Mouse (Mus musculus) kidney, postnatal 0 days (tissue): ENCODE data around the gene Chpf2. TPM values are rescaled to one million over a fixed set of nuclear protein-coding genes. Genes with fewer than 3 reads are reported as not detected.
"Not testable (repeated sequence)": the region's sequence is repeated elsewhere in the genome, so short reads cannot be mapped to it uniquely, and the experiment has no call there.

Experiments
- ATAC-seq: fragments of 200-750 bp; cut with Nextera tagmentation; replicated peaks from 2 replicates; pipeline ENCODE4 v1.8.0; 2017; ENCODE audit warnings: low read depth, moderate number of reproducible peaks, moderate TSS enrichment, moderate library complexity; ENCODE audit not compliant: low FRiP score
- DNase-seq: peaks from one replicate; pipeline ENCODE4 v3.0.0-alpha.2; 2016; ENCODE audit warnings: low spot score
- H3K27ac ChIP-seq: fragments of 300-500 bp; sonication (generic); 2 replicates; pipeline ENCODE4 v1.5.1; 2014; ENCODE audit warnings: mild to moderate bottlenecking
- H3K27me3 ChIP-seq: fragments of 300-500 bp; sonication (generic); 2 replicates; pipeline ENCODE4 v1.6.1; 2014; ENCODE audit warnings: low read length, mixed read lengths; ENCODE audit not compliant: insufficient read depth
- H3K36me3 ChIP-seq: fragments of 300-500 bp; sonication (generic); 2 replicates; pipeline ENCODE4 v1.6.1; 2014; ENCODE audit warnings: low read length, mixed read lengths; ENCODE audit not compliant: insufficient read depth
- H3K4me1 ChIP-seq: fragments of 300-500 bp; sonication (generic); replicated peaks from 2 replicates; pipeline ENCODE4 v1.6.1; 2014; ENCODE audit warnings: antibody characterized with exemption, low read length, mixed read lengths; ENCODE audit not compliant: insufficient read depth
- H3K4me2 ChIP-seq: fragments of 300-500 bp; sonication (generic); 2 replicates; pipeline ENCODE4 v1.6.1; 2014; ENCODE audit warnings: mild to moderate bottlenecking, low read length, moderate library complexity, mixed read lengths
- H3K4me3 ChIP-seq: fragments of 300-500 bp; sonication (generic); replicated peaks from 2 replicates; pipeline ENCODE4 v1.5.1; 2014; ENCODE audit warnings: low read depth, low read length
- H3K9ac ChIP-seq: fragments of 300-500 bp; sonication (generic); 2 replicates; pipeline ENCODE4 v1.6.1; 2014; ENCODE audit warnings: low read depth, low read length
- H3K9me3 ChIP-seq: fragments of 300-500 bp; sonication (generic); replicated peaks from 2 replicates; pipeline ENCODE4 v1.6.1; 2016; ENCODE audit warnings: low read length, inconsistent platforms, mixed read lengths
- CTCF ChIP-seq: IDR thresholded peaks from 2 replicates; pipeline ENCODE4 v1.5.1; 2016; ENCODE audit warnings: antibody characterized with exemption, low read depth, mild to moderate bottlenecking, moderate library complexity
- WGBS: fragments of 180-500 bp; shearing (Covaris S2); extraction: QIAGEN DNeasy Blood & Tissue Kit; methylation state at CpG from one replicate; pipeline ENCODE4 v1.1.7; 2014; 5-methylcytosine and 5-hydroxymethylcytosine counted together
- polyA plus RNA-seq: library from polyadenylated mRNA; unstranded; fragments of >200 nt; fragmentation: Nextera tagmentation; extraction: Ambion mirVana; gene quantifications from 2 replicates; pipeline ENCODE4 v1.2.1, GENCODE M21; 2015

Chpf2 gene
- polyA plus RNA-seq, 1 experiment from 2014 or later, result 26.0 TPM

DNA sequence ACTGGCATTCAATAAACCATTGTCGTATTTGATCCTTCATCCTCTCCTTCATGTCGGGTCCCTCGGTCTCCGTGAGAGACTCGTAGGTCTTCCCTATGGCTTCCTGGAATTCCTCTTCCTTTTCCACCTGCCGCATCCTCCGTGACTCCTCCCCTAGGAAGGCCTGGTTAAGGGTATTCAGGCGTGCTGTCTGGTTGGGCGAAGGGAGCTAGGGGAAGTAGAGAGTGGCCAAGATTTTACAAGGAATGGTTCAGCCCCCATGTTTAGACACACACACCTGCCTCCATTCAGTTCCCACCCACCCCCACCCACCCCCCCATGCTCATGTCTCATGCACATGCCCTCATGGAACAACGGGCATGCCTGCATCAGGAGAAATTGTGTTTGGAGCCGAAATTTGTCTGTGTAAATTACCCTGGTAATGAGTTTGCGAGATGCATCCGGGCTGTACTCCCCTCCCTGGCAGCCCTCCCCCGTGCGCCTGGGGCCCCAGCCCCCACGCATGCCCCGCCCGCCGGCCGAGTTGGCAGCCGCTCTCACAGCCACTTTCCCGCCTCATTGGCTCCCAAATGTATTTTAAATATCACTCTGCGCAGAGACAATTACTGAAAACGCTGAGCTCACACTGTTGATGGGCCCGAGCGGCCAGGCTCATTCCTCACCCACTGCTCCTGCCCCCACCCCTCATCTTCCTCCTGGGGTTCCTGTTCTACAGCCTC lies 35.8 kb upstream of the Chpf2 start:
- ATAC-seq (peak; percentile 51), DNase-seq (peak; percentile 54)
- peak overlapping the region; percentile 36 for H3K9ac ChIP-seq
- no peak overlapping the region for H3K4me3 ChIP-seq
- peaks cover 6% of the 10 kb centered on the region; the same call in 1 of the 2 replicates for H3K4me1 ChIP-seq
- H3K27ac ChIP-seq, result no peak overlapping the region
- no peaks in the 10 kb centered on the region for H3K36me3 ChIP-seq
- H3K9me3 ChIP-seq, result no peaks in the 10 kb centered on the region
- H3K27me3 ChIP-seq, result 0 out of 2 replicates have a peak, but pooled peaks cover under 1% of the 10 kb centered on the region
- H3K4me2 ChIP-seq, result peak overlapping the region; percentile 46
- TF ChIP-seq CTCF, result no peak
- WGBS, result 8% methylated on average over 26 of the region's 26 CpGs

DNA sequence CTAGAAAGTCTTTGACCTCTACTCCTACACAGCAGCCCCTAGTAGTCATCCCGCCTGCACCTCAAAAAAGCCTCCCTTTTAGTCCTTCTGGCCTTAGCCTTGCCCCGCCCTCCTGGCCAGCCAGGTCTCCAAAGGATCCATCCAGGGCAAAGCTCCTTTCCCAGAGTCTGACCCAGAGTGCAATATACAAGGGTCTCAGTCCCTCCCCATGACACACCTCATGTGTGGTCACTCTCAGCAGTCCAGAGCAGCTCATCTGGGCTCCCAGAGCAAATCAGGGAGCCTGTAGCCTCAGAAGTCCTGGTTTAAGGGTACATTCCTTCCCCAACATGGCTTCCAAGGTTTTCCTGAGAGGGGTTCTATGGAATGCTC lies 35.2 kb upstream of the Chpf2 start:
- no peaks in the 10 kb centered on the region for H3K9me3 ChIP-seq
- TF ChIP-seq CTCF, result no peak
- H3K4me2 ChIP-seq, result peak overlapping the region; percentile 46
- 34% methylated on average over 2 of the region's 2 CpGs for WGBS
- H3K4me3 ChIP-seq, result no peak overlapping the region
- H3K27me3 ChIP-seq, result no peaks in the 10 kb centered on the region
- peak overlapping the region; percentile 36 for H3K9ac ChIP-seq
- no peaks in the 10 kb centered on the region for H3K36me3 ChIP-seq
- peaks cover 6% of the 10 kb centered on the region; the same call in 1 of the 2 replicates for H3K4me1 ChIP-seq
- DNase-seq (no peak), ATAC-seq (peak; percentile 33)
- no peak overlapping the region for H3K27ac ChIP-seq

DNA sequence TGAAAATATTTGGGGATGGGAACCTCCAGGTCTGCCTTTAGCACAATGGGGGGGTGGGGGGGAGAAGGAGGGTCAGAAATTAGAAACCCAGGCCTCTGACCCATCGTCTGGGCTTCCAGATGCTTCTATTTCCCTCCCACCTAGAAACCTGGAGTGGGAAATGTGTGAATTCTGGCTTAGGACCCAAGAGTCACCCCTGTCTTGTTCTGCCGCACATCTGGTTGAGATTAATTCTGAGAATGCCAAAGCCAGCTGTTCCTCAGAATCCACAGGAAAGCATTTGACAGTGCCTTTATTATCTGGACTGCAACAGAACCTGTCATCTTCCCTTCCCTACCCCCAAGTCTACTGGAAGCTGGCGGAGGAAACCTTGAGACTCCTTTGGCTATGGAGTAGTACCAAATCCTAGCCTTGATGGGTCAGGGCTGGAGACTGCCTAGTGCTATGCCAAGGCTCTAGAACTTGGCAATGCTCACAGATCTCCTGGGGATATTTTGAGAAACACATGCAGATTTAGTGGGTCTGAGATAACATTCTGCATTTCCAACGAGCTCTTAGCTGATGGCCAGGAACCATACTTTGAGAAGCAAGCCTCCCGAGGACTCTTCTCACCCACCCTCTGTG lies 32.8 kb upstream of the Chpf2 start:
- Histone ChIP-seq H3K27me3 (no peaks in the 10 kb centered on the region), H3K4me3 (no peak overlapping the region), H3K9ac (no peak overlapping the region), H3K9me3 (no peaks in the 10 kb centered on the region), H3K27ac (no peak overlapping the region), H3K36me3 (no peaks in the 10 kb centered on the region), H3K4me2 (no peak overlapping the region), H3K4me1 (peaks cover 6% of the 10 kb centered on the region; the same call in 1 of the 2 replicates)
- TF ChIP-seq CTCF, result no peak
- DNase-seq (no peak), ATAC-seq (no peak)
- 61% methylated on average over 5 of the region's 5 CpGs for WGBS

GRCm38 (mm10) chr5:24555335-24555734 lies 31.2 kb upstream of the Chpf2 start:
- not testable (repeated sequence) for H3K27me3 ChIP-seq, H3K9me3 ChIP-seq, H3K27ac ChIP-seq, H3K4me3 ChIP-seq, ATAC-seq, H3K9ac ChIP-seq, DNase-seq, H3K4me1 ChIP-seq, H3K4me2 ChIP-seq, H3K36me3 ChIP-seq
- WGBS, result 94% methylated on average over 7 of the region's 7 CpGs

GRCm38 (mm10) chr5:24556709-24557108 lies 29.8 kb upstream of the Chpf2 start, which contains the start of gene 4931409K22Rik:
TSS of gene 4931409K22Rik (minus strand) at chr5:24556809.
- Histone ChIP-seq H3K36me3 (no peaks in the 10 kb centered on the region), H3K9me3 (no peaks in the 10 kb centered on the region), H3K27me3 (no peaks in the 10 kb centered on the region), H3K4me2 (no peak within 1 kb of the TSS), H3K4me3 (no peak within 1 kb of the TSS), H3K9ac (no peak within 1 kb of the TSS), H3K4me1 (no peaks in the 10 kb centered on the region; the same call in 1 of the 2 replicates), H3K27ac (no peak within 1 kb of the TSS)
- TF ChIP-seq CTCF, result no peak
- ATAC-seq (no peak), DNase-seq (no peak)
- 65% methylated on average over 2 of the region's 2 CpGs for WGBS

GRCm38 (mm10) chr5:24575948-24576347 lies 10.6 kb upstream of the Chpf2 start:
- 77% methylated on average over 1 of the region's 1 CpGs for whole genome bisulfite sequencing
- Histone ChIP-seq H3K27ac (no peak overlapping the region), H3K27me3 (no peaks in the 10 kb centered on the region), H3K4me3 (peak overlapping the region; percentile 60; the same call in 1 of the 2 replicates), H3K36me3 (peaks cover 29% of the 10 kb centered on the region), H3K9me3 (no peaks in the 10 kb centered on the region), H3K4me2 (peak overlapping the region; percentile 69; the same call in 1 of the 2 replicates), H3K9ac (peak overlapping the region; percentile 71; the same call in 1 of the 2 replicates), H3K4me1 (peaks cover 7% of the 10 kb centered on the region; the same call in 1 of the 2 replicates)
- no peak for TF ChIP-seq CTCF
- ATAC-seq (no peak), DNase-seq (no peak)
